Mouse (Mus musculus): ENCODE data around the gene Pnma1. TPM values are rescaled to one million over a fixed set of nuclear protein-coding genes. Genes with fewer than 3 reads are reported as not detected.

Gene Pnma1
- polyA plus RNA-seq, 1 experiment from 2014 or later: 2.5 TPM

GRCm38 (mm10) chr12:84180701-84181435 is 32.6 kb upstream of the Pnma1 start:
- Histone ChIP-seq H3K27ac (ENCODE audit: low read depth, low read length) (no peak overlapping the region), H3K27me3 (ENCODE audit: control insufficient read depth, insufficient read depth, low read length) (no peaks in the 10 kb centered on the region), H3K4me3 (ENCODE audit: low read depth, low read length) (no peak overlapping the region), H3K4me2 (ENCODE audit: low read depth) (no peak overlapping the region), H3K36me3 (ENCODE audit: control insufficient read depth, insufficient read depth, low read length) (no peaks in the 10 kb centered on the region), H3K4me1 (ENCODE audit: control insufficient read depth, insufficient read depth, low read length) (peaks cover 26% of the 10 kb centered on the region), H3K9me3 (ENCODE audit: control insufficient read depth, low read length) (no peaks in the 10 kb centered on the region), H3K9ac (ENCODE audit: low read length) (no peak overlapping the region)
- no peak for DNase-seq (ENCODE audit: low spot score)
- WGBS: 87% methylated on average over 8 of the region's 8 CpGs
- peak; percentile 76 for ATAC-seq (ENCODE audit: insufficient read depth, low FRiP score, low TSS enrichment)

- H3K4me2 ChIP-seq (ENCODE audit: low read depth): no peak overlapping the region
- H3K4me3 ChIP-seq (ENCODE audit: low read depth, low read length): no peak overlapping the region
- WGBS: 85% methylated on average over 3 of the region's 3 CpGs
- H3K4me1 ChIP-seq (ENCODE audit: control insufficient read depth, insufficient read depth, low read length): peaks cover 32% of the 10 kb centered on the region
- DNase-seq (ENCODE audit: low spot score): no peak
- no peak for ATAC-seq (ENCODE audit: insufficient read depth, low FRiP score, low TSS enrichment)
- no peak overlapping the region for H3K27ac ChIP-seq (ENCODE audit: low read depth, low read length)
- H3K9me3 ChIP-seq (ENCODE audit: control insufficient read depth, low read length): no peaks in the 10 kb centered on the region
- H3K9ac ChIP-seq (ENCODE audit: low read length): no peak overlapping the region
- no peaks in the 10 kb centered on the region for H3K27me3 ChIP-seq (ENCODE audit: control insufficient read depth, insufficient read depth, low read length)
- H3K36me3 ChIP-seq (ENCODE audit: control insufficient read depth, insufficient read depth, low read length): no peaks in the 10 kb centered on the region
Measured at GRCm38 (mm10) chr12:84180090-84180489, 31.8 kb upstream of the Pnma1 start.

GRCm38 (mm10) chr12:84178652-84179445 is 30.6 kb upstream of the Pnma1 start:
- ATAC-seq (ENCODE audit: insufficient read depth, low FRiP score, low TSS enrichment): no peak
- H3K4me1 ChIP-seq (ENCODE audit: control insufficient read depth, insufficient read depth, low read length): peaks cover 32% of the 10 kb centered on the region
- WGBS: 71% methylated on average over 10 of the region's 10 CpGs

GRCm38 (mm10) chr12:84178052-84178451 is 29.8 kb upstream of the Pnma1 start:
- WGBS: 36% methylated on average over 1 of the region's 1 CpGs
- Histone ChIP-seq H3K4me3 (ENCODE audit: low read depth, low read length) (no peak overlapping the region), H3K9me3 (ENCODE audit: control insufficient read depth, low read length) (no peaks in the 10 kb centered on the region), H3K9ac (ENCODE audit: low read length) (no peak overlapping the region), H3K4me2 (ENCODE audit: low read depth) (no peak overlapping the region), H3K27ac (ENCODE audit: low read depth, low read length) (no peak overlapping the region), H3K4me1 (ENCODE audit: control insufficient read depth, insufficient read depth, low read length) (peaks cover 32% of the 10 kb centered on the region), H3K36me3 (ENCODE audit: control insufficient read depth, insufficient read depth, low read length) (peaks cover 4% of the 10 kb centered on the region; the same call in 1 of the 2 replicates), H3K27me3 (ENCODE audit: control insufficient read depth, insufficient read depth, low read length) (no peaks in the 10 kb centered on the region)
- ATAC-seq (ENCODE audit: insufficient read depth, low FRiP score, low TSS enrichment) (no peak), DNase-seq (ENCODE audit: low spot score) (no peak)

More at GRCm38 (mm10) chr12:84178652-84179445, 30.6 kb upstream of the Pnma1 start:
- no peak overlapping the region for H3K4me3 ChIP-seq (ENCODE audit: low read depth, low read length)
- no peak overlapping the region for H3K27ac ChIP-seq (ENCODE audit: low read depth, low read length)
- no peak overlapping the region for H3K9ac ChIP-seq (ENCODE audit: low read length)
- no peaks in the 10 kb centered on the region for H3K9me3 ChIP-seq (ENCODE audit: control insufficient read depth, low read length)
- no peaks in the 10 kb centered on the region for H3K36me3 ChIP-seq (ENCODE audit: control insufficient read depth, insufficient read depth, low read length)
- DNase-seq (ENCODE audit: low spot score): no peak
- H3K4me2 ChIP-seq (ENCODE audit: low read depth): no peak overlapping the region
- H3K27me3 ChIP-seq (ENCODE audit: control insufficient read depth, insufficient read depth, low read length): no peaks in the 10 kb centered on the region

- Histone ChIP-seq H3K27ac (ENCODE audit: low read depth, low read length) (peak overlapping the region; percentile 80; the same call in 1 of the 2 replicates), H3K4me3 (ENCODE audit: low read depth, low read length) (no peak overlapping the region), H3K9ac (ENCODE audit: low read length) (peak overlapping the region; percentile 79), H3K27me3 (ENCODE audit: control insufficient read depth, insufficient read depth, low read length) (no peaks in the 10 kb centered on the region), H3K36me3 (ENCODE audit: control insufficient read depth, insufficient read depth, low read length) (peaks cover 4% of the 10 kb centered on the region; the same call in 1 of the 2 replicates), H3K4me2 (ENCODE audit: low read depth) (no peak overlapping the region), H3K9me3 (ENCODE audit: control insufficient read depth, low read length) (no peaks in the 10 kb centered on the region), H3K4me1 (ENCODE audit: control insufficient read depth, insufficient read depth, low read length) (peaks cover 32% of the 10 kb centered on the region)
- ATAC-seq (ENCODE audit: insufficient read depth, low FRiP score, low TSS enrichment) (no peak), DNase-seq (ENCODE audit: low spot score) (no peak)
- WGBS: 37% methylated on average over 6 of the region's 6 CpGs
Measured at GRCm38 (mm10) chr12:84176886-84177765, 28.8 kb upstream of the Pnma1 start.

- peaks cover 4% of the 10 kb centered on the region; the same call in 1 of the 2 replicates for H3K36me3 ChIP-seq (ENCODE audit: control insufficient read depth, insufficient read depth, low read length)
- ATAC-seq (ENCODE audit: insufficient read depth, low FRiP score, low TSS enrichment): no peak
- DNase-seq (ENCODE audit: low spot score): peak; percentile 55
- no peaks in the 10 kb centered on the region for H3K9me3 ChIP-seq (ENCODE audit: control insufficient read depth, low read length)
- H3K9ac ChIP-seq (ENCODE audit: low read length): peak overlapping the region; percentile 79
- peaks cover 32% of the 10 kb centered on the region for H3K4me1 ChIP-seq (ENCODE audit: control insufficient read depth, insufficient read depth, low read length)
- 9% methylated on average over 13 of the region's 13 CpGs for WGBS
- peak overlapping the region; percentile 80 for H3K27ac ChIP-seq (ENCODE audit: low read depth, low read length)
- peak overlapping the region; percentile 68 for H3K4me2 ChIP-seq (ENCODE audit: low read depth)
- peak overlapping the region; percentile 34 for H3K4me3 ChIP-seq (ENCODE audit: low read depth, low read length)
- H3K27me3 ChIP-seq (ENCODE audit: control insufficient read depth, insufficient read depth, low read length): no peaks in the 10 kb centered on the region
Measured at GRCm38 (mm10) chr12:84176126-84176769, 28.0 kb upstream of the Pnma1 start.

- peak overlapping the region; percentile 80 for H3K27ac ChIP-seq (ENCODE audit: low read depth, low read length)
- peak overlapping the region; percentile 79 for H3K9ac ChIP-seq (ENCODE audit: low read length)
- H3K36me3 ChIP-seq (ENCODE audit: control insufficient read depth, insufficient read depth, low read length): peaks cover 4% of the 10 kb centered on the region; the same call in 1 of the 2 replicates
- H3K4me2 ChIP-seq (ENCODE audit: low read depth): peak overlapping the region; percentile 68
- ATAC-seq (ENCODE audit: insufficient read depth, low FRiP score, low TSS enrichment): peak; percentile 74
- no peaks in the 10 kb centered on the region for H3K9me3 ChIP-seq (ENCODE audit: control insufficient read depth, low read length)
- DNase-seq (ENCODE audit: low spot score): peak; percentile 76
- peaks cover 29% of the 10 kb centered on the region for H3K4me1 ChIP-seq (ENCODE audit: control insufficient read depth, insufficient read depth, low read length)
- H3K27me3 ChIP-seq (ENCODE audit: control insufficient read depth, insufficient read depth, low read length): no peaks in the 10 kb centered on the region
- WGBS: 2% methylated on average over 20 of the region's 20 CpGs
- H3K4me3 ChIP-seq (ENCODE audit: low read depth, low read length): peak overlapping the region; percentile 34
Measured at GRCm38 (mm10) chr12:84175659-84176061, 27.4 kb upstream of the Pnma1 start.

- no peak overlapping the region for H3K4me2 ChIP-seq (ENCODE audit: low read depth)
- H3K9ac ChIP-seq (ENCODE audit: low read length): no peak overlapping the region
- ATAC-seq (ENCODE audit: insufficient read depth, low FRiP score, low TSS enrichment) (no peak), DNase-seq (ENCODE audit: low spot score) (no peak)
- H3K27ac ChIP-seq (ENCODE audit: low read depth, low read length): no peak overlapping the region
- no peaks in the 10 kb centered on the region for H3K27me3 ChIP-seq (ENCODE audit: control insufficient read depth, insufficient read depth, low read length)
- peaks cover 29% of the 10 kb centered on the region for H3K4me1 ChIP-seq (ENCODE audit: control insufficient read depth, insufficient read depth, low read length)
- 87% methylated on average over 6 of the region's 6 CpGs for WGBS
- H3K4me3 ChIP-seq (ENCODE audit: low read depth, low read length): no peak overlapping the region
- no peaks in the 10 kb centered on the region for H3K9me3 ChIP-seq (ENCODE audit: control insufficient read depth, low read length)
- peaks cover 4% of the 10 kb centered on the region; the same call in 1 of the 2 replicates for H3K36me3 ChIP-seq (ENCODE audit: control insufficient read depth, insufficient read depth, low read length)
Measured at GRCm38 (mm10) chr12:84174871-84175270, 26.6 kb upstream of the Pnma1 start.
